Mouse (Mus musculus) urinary bladder, postnatal 10 days (tissue): Measurements from ENCODE around the gene Tm4sf20.

Experiments
- DNase-seq: peaks from one replicate; pipeline ENCODE4 v3.0.0; 2022; ENCODE audit warnings: low spot score

Gene Tm4sf20

DNA sequence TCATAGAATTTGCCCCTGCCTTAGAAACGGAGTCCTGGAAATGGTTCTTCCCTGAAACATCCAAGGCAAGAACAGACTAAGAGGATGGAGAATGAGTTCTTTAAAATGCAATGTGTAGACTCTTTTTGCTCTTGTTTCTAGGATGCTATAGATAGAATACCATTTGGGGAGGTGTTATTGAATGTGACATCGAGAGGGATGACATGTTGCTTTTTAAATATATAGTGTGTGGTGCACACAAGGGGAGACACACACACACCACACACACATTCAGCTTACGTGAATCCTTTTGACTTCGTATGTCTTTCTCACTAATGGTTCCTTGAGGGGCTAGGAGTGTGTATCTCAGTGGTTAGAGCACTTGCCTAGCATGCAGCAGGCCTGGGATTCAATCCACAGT, 7.0 kb upstream of the Tm4sf20 start:
- DNase-seq: no peak

DNA sequence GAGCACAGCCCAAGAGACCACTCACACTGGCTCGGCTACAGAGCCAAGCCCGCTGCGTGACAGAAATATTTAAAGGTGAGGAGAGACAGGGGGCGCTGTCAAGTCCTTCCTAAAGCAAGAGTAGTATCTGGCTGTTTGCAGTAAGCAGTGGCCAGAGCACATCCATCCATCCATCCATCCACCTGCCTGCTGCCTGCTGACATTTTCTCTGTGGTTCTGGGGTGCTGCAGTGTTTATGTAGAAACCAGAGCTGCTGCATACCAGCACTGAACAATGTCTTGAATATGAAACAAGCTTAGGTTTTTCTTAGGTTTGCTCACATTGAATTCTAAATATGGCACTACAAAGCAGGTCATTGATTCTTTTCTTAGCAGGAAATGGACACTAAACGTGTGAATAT, 4.9 kb upstream of the Tm4sf20 start:
- DNase-seq: no peak

DNA sequence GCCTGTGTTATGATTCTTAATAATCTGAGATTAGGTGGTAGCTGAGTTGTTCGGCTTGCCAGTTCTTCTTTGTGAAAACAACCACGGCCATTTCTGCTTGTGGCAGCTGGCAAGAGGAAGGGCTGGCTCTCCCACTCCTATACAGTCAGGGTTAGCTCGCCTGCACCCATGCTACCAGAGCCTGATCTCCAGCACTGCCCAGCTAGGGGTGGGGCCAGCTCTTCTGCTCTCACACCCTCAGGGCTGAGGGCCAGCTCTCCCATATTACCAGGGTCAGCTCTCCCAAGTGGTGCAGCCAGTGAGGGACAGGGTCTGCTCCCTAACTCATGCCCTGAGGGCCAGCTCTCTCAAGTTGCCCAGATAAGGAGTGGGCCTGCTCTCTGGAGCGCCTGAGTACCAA, 4.2 kb upstream of the Tm4sf20 start:
- no peak for DNase-seq

DNA sequence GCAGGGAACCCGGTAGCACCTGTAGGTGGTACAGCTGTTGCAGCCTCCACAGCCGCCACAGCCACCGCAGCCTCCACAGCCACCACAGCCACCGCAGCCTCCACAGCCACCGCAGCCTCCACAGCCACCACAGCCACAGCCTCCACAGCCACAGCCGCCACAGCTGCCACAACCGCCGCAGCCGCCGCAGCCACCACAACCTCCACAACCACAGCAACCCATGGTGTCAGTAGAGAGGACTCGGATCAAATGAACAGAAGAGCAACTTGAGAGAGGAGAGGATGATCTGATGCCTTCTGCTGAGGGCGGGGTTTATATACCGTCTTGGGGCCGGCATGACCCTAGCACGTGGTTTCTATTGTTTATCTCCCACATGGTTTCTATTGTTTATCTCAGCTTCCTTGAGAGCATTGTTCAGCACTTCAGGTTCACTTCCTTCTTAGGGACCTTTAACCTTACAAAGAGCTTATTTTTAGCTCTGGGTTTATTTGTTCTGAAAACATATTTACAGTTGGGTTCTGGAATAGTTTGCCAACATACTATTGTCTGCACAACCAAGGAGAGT, 2.8 kb upstream of the Tm4sf20 start, which contains the start of gene Gm47791:
Gene Gm47791, minus strand, starts transcription at position 222 of the 565 bp plus-strand sequence.
- DNase-seq: no peak

DNA sequence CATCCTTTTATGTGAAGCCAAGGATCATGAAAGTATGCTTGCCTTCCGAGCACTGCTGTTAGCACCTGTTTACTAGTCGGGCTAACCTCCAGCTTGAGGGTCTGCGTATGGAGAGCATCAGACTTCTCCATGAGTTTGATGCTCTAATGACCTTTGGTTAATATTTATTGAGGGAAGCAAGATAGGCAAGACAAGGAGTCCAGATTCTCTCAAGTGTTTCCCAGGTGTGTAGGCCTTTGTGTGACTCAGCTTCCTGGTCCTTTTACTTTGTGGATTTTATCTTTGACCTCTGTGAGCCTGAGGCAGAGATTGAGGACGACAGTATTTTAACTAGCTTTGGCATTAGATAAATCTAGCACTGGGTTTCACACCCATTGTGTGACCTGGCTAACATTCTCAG, 1.6 kb downstream of the Tm4sf20 start:
- DNase-seq: no peak

DNA sequence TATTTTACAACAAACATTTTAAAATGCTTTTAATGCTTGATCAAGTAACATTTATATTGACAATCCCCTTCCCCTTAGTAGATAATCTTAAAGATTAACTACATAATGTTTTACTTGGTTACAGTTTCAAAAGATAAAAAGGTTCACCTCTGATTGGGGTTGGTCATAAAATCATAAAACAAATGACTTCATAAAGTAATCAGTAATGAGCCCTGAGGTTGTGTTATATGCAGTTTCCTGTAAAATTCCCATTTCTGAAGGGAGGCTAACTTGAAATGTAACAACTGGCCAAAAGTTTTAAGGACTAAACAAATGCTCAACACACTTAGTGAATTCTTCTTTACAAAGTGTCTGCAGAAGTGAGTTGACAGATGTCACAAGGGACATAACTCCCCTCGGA, 2.0 kb downstream of the Tm4sf20 start:
- DNase-seq: no peak

DNA sequence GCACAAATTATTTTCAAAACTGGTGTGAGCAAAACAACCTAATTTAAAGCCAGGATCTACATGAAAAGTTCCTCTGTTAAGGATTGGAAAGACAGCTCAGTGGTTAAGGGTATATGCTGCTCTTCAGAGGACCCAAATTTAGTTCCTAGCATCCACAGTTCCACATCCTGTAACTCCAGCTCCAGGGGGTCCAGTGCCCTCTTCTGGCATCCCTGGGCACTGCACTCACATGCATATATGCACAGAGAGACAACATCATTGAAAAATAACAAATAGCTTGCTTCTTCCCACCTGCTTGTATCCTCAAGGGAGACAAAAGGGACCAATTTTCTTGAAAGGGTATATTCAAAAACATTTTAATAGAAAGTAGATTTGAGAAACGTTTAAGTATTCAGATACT, 6.0 kb downstream of the Tm4sf20 start:
- no peak for DNase-seq

DNA sequence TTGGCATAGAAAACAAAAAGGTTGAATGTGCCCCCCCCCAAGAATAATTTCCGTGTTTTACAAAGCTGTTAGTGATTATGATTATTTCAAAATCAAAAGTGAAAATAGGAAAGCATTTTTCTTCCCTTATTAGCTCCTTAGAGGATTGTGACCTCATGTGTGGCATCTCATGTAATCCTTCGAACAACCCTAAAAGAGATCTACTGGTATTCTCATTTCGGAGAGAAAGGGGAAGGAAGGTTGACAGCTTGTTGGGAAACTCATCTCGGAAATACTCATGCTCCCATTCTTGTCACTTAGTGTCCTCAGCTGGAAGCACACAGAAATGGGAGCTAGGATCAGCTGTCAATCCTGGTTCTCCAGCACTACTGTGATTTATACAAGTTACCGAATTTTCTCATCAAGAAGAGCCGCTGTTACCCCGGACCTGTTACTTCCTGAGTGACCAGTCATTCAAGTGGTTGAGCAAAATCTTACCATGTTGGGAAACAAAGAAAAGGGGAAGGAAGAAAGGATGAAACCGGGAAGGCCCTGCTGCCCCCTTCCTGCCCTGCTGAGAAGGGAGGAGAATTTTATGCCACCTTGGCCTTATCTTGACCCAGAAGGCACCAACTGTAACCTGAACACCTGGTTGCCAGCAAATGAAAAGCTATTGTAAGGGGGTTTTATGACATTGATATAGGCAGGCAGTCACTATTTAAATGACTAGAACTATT, 6.6 kb downstream of the Tm4sf20 start:
- no peak for DNase-seq

DNA sequence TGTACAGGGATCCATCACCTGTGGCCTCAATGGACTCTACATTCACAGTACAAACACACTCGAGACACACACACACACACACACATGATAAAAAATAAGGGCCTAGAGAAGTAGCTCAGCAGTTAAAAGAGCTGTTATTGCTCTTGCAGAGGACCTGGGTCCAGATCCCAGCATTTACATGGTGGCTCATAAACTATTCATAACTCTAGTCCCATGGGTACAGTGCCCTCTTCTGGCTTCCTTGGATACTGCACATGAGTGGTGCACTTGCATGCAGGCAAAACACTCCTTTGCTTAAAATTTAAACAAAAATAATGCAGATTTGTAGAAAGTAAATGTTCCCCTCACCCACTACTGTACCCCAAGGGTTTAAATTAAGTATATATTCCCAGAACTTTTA, 8.7 kb downstream of the Tm4sf20 start:
- no peak for DNase-seq

DNA sequence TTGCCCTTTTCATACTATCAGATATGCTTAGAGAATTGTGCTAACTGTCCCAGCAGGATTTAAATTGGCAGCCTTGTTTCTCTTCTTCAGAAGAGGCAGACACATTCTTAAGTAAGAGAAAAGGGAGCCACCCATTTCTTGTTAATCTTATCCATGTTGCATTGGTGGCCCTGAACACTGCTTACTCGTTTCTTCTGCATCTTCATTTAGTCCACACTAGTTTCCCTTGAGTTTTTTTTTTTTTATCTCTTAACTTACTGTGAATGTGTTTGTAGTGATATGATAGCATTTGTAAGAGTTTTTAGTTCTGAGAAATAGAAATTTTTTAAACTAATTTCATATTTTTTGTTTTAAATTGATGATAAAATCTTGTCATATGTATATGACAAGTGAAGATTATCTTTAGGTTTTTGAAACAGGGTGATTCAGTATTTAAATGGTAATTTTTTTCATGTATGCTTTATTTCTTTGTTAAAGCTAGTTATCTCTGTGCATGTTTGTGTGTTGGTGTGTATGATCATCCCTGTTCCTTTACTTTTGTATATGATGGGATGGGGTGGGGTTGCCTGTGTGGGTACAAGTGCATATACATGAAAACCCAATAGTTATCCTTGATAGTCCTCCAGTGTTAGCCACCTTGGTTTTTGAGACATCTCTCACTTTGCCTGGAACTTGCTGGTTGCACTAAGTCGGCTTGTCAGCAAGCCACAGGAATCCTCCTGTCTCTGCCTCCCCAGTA, 20.4 kb downstream of the Tm4sf20 start:
- no peak for DNase-seq

DNA sequence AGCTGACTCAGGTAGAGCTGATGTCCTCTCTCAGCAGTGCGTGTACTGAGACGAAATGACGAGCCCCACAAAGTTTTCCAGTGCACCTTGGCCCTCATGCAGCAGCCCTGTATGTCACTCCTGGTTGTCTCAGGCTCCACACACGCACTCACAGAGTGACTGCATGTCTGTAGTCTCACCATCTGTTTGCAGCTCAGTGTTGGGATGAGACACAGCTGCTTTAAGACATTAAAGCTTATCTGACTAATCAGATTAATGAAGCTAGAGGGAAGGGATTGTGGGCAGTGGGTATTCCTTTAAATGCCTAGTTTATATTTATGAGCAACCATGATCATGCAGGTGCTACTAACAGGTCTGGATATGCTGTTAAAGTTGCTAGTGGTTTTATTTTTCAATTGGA, 21.9 kb downstream of the Tm4sf20 start:
- DNase-seq: no peak

DNA sequence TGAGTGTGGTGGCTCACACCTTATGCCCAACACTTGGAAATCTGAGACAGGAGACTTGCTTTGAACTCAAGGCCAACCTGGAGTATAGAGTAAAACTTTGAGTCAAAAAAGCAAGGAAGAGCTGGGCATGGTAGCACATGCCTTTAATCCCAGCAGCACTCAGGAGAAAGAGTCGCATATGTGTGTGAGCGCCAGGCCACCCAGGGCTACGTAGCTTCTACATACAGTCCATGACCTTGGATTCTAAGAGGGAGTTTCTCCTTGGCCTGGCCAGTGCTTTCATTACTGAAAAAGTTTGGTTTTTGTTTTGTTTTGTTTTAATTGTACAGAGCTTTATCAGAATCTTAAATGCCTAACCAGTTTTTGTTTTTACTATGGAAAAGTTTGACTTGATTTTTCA, 24.3 kb downstream of the Tm4sf20 start:
- no peak for DNase-seq

DNA sequence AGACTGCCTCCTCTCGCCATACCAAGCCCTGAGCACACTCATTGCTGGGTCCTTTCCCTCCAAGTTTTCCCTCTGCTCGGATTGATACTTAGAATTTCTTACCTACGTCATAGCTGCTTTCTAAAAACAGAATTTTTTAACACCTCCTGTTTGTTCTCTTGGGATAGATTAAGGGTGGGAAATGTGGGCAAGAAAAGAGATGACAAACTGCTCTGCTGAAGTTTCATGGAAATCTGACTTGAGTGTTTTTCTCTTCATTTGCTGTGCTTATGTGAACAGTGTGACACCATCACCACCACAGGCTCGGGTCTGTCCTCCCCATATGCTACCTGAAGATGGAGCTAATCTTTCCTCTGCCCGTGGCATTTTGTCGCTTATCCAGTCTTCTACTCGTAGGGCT, 26.7 kb downstream of the Tm4sf20 start:
- DNase-seq: no peak

DNA sequence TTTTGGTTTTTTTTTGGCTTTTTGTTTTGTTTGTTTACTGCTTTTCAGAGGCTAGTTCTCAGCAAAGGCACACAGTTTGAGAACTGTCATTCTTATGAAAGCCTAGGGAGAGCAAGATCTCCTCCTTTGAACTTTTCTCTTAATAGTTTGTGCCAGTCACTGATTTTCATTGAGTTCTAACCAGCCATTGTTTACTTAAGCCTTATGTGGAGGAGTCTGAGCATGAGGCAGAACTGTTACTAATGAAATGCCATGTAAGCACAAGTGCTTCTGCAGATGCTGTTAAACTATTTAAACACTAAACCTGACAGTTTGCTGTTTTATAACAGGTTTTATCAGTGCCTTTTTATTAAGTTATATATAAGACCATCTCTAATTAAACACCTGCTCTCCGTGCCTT, 30.2 kb downstream of the Tm4sf20 start:
- DNase-seq: no peak

DNA sequence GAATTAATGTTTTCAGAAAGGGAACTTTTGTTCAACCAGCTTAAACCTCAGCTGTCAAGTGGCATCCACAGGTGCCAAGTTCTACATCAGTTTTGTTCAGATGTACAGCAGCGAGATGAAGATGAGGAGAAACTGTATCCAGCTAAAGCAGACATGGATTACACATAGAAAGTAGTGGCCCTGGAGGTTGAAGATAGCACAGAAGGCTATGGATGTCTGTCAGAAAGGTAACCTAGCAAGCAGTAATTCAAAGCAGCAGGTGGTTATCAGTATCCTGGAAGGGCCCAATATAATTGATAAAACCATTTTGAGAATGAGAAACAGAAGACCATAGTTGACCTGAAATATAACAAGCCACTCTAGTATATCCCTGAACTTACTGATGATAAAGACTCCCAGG, 34.9 kb downstream of the Tm4sf20 start:
- DNase-seq: no peak

DNA sequence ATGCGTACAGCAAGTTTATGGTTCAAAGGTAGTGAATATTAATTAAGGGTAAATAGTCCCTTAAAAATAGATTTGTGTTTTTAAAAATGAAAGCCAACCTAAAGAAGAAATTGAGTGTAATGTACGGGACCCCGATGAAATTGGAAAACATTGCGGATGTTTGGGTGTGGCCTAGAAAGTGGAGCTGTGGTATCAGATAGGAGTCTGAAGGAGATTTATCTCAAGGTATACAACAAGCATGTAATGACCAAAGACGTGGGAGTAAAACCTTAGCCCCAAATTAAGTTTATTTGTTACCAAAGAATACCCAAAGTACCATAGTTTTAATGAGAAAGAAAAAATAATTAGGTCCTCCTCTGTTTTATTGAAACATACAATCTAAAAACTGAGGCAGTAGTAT, 41.8 kb downstream of the Tm4sf20 start:
- DNase-seq: no peak

DNA sequence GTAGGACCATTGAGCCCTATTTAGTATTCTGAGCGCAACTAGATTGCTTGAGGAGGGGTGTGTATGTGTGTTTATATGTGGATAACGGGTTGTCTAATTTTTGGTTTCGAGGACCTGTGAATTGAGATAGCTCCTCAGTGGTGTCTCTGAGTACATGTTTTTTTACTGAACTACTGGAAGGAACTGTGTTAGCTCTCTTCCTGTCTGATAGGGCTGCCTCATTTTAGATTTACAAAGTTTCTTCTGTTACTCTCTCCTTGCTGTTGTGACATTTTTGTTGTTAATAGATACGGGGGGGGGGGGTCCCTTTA, 42.4 kb downstream of the Tm4sf20 start:
- DNase-seq: no peak

DNA sequence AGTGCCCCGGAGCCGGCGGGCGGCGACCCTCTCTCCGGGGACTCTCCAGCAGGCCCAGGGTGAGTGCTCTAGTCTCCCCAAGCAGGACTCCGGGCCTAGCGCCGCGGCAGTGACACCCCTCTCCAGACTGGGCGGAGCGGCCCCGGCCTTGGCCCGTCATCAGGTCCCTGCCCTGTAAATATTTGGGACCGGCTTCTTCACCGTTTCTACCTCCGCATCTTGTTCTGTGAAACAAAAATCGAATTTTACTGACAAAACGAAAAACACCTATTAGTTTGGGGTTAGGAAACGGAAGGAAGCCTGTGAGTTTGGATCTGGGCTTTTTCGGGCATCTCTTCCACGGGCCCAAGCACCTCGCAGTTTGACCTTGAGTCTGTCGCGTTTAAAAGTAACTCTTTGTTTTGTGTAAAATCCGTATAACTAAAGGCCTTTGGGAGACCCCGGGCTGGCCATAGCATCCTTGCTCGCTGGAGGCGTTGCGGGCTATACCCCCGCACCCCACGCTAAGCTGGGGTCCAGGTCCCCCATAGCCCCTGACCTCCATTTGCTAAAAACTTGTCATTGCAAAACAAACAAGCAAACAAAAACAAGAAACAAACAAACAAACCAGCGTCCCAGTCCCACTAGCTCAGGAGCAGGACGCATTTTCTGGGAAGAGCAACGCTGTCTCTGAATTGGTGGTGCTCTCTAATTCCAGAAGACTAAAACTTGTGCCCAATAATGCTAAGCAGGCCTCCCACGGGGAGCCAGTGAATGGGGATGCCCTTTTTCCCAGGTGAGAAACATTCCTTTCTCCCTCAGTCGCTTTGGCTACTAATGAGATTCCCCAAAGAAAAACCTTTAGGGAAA, 43.0 kb downstream of the Tm4sf20 start:
- DNase-seq: no peak

DNA sequence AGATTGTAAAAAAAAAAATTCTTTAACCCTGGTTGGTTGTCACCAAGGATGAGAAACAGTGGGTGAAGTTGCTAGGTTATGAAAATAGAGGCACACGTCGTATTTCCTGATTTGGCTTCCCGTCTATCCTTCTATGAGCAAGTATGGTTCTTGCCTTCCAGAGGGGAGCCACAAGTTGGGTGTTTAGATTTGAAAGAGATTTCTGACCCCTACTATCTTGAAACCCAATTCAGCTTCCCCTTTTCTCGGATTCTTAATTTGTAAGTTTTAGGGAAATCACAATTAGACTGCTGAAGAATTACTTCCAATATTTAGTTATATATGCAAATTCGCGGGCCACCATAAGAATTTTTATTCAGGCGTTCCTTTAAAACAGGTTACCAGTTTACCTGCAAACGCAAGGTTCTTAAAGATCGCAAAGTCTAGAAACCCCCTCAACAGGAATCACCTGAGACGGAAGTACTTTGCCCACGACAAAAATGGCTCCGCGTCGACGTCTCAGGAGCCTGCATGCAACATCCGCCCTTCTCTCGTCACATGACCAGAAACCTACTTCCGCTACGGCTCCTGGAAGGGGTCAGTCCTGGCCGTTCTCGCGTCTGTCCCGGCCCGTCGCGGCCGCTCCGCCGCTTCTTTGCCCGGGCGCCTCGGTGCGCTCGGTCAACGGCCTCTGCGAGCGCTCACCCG, 43.8 kb downstream of the Tm4sf20 start, which contains the start of gene Mff:
Gene Mff, plus strand, starts transcription at position 552 of the 687 bp plus-strand sequence.
- peak; percentile 68 for DNase-seq

DNA sequence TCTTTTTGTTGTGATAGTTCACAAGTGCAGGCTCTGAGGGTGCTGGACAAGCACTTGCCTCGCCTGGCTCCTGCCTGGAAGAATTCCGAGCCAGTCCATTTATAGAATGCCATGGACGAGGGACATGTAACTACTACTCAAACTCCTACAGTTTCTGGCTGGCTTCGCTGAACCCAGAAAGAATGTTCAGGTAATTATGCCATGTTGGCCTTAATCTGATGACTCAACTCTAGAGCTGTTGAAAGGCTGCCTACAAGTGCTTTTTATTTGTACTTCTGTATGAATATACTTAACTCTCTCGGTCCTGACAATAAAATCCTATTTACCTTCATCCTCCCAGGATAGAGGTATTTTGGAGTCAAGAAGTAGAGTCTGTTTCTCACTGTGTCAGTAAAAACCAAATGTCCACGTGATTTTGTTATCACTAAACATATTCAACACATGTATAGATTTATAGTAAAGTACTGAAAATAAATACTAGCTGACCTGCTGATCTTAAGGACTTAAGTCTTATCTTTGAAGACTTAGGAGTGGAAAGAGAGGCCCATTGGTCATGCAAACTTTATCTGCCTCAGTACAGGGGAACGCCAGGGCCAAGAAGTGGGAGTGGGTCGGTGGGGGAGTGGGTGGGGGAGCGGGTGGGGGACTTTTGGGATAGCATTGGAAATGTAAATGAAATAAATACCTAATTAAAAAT, 50.3 kb downstream of the Tm4sf20 start:
- no peak for DNase-seq
